Mouse (Mus musculus) bone marrow, adult 2 months (tissue): ENCODE results near the gene Jak1. TPM values are rescaled to one million over a fixed set of nuclear protein-coding genes. Genes with fewer than 3 reads are reported as not detected.

Experiments
- H3K27ac ChIP-seq: fragments of 200-500 bp; 2 replicates; pipeline ENCODE4 v1.5.1; 2012; ENCODE audit warnings: low read depth, mild to moderate bottlenecking, control low read depth, inconsistent platforms, low read length; ENCODE audit not compliant: control insufficient read depth, poor library complexity, insufficient read depth
- H3K4me1 ChIP-seq: fragments of 200-500 bp; 2 replicates; pipeline ENCODE4 v1.6.1; 2011; ENCODE audit warnings: low read length; ENCODE audit not compliant: control insufficient read depth, insufficient read depth
- H3K4me3 ChIP-seq: fragments of 200-500 bp; replicated peaks from 2 replicates; pipeline ENCODE3; 2011; ENCODE audit warnings: mild to moderate bottlenecking, low read depth, low read length, control low read depth; ENCODE audit not compliant: control insufficient read depth
- CTCF ChIP-seq: fragments of 200-500 bp; IDR thresholded peaks from 2 replicates; pipeline ENCODE4 v1.5.1; 2011; ENCODE audit warnings: low read length, control low read depth; ENCODE audit not compliant: control insufficient read depth, insufficient read depth
- POLR2A ChIP-seq: fragments of 200-500 bp; IDR thresholded peaks from 2 replicates; pipeline ENCODE4 v1.6.1; 2011; ENCODE audit warnings: low read depth, mild to moderate bottlenecking, control low read depth, low read length, borderline replicate concordance; ENCODE audit not compliant: control insufficient read depth
- WGBS: fragments of 180-500 bp; shearing (Covaris S2); methylation state at CpG from one replicate; pipeline ENCODE4 v1.1.7; 2018; 5-methylcytosine and 5-hydroxymethylcytosine counted together
- polyA plus RNA-seq: library from polyadenylated mRNA; stranded (reverse); fragments of >200 nt; gene quantifications from 2 replicates; pipeline ENCODE4 v1.2.4, GENCODE M21; 2011; ENCODE audit warnings: low replicate concordance; ENCODE audit not compliant: missing spikeins, insufficient read depth, insufficient read length

The Jak1 gene
- polyA plus RNA-seq, 1 experiment = 44.7 TPM

DNA sequence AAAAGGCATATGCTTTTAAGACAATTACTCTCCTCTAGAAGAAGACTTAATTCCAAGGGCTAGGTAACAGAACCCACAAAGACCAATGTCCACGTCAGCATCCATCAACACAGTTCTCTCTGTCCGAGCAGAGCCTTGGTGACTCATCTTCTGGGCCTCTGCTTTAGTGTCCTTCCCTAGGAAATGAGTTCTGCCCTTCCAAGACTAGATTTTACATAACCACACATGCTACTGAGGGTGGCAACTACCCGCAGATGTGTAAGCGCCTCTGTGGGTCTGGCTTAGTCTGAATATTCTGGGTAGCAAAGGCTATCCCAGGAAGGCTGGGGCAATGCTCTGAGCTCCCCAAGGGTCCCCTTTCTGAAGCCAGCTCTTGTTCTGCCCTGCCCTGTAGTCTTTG is 99.3 kb downstream of the Jak1 start:
- no peaks in the 10 kb centered on the region; the same call in 1 of the 2 replicates for H3K4me1 ChIP-seq
- no peak for TF ChIP-seq POLR2A
- no peak for TF ChIP-seq CTCF
- H3K4me3 ChIP-seq = no peak overlapping the region
- H3K27ac ChIP-seq = no peak overlapping the region
- 85% methylated on average over 4 of the region's 4 CpGs for WGBS

- no peaks in the 10 kb centered on the region; the same call in 1 of the 2 replicates for H3K4me1 ChIP-seq
- H3K4me3 ChIP-seq = no peak overlapping the region
- WGBS = 89% methylated on average over 2 of the region's 2 CpGs
- no peak overlapping the region for H3K27ac ChIP-seq
- no peak for TF ChIP-seq POLR2A
- TF ChIP-seq CTCF = no peak
Measured at GRCm38 (mm10) chr4:101164673-101165072, 100.4 kb downstream of the Jak1 start.

DNA sequence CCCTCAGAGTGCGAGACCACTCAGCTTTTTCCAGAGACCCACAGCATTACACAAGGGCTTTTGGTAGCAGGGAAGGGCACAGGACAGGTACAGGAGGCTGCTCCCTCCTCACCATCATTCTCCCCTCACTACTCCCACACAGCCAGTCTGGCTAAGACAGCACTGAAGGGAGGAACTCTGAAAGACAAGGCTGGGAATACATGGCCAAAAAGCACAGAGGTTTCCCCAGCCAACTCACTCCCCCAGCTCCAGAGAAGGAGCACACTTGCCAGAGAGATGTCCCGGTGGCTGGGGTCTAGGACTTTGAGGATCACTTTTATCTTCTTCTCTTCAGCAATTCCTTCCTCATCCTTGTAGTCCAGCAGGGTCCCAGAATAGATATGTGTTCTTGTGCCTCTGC is 100.9 kb downstream of the Jak1 start:
- no peak for TF ChIP-seq CTCF
- no peak for TF ChIP-seq POLR2A
- H3K27ac ChIP-seq = no peak overlapping the region
- no peak overlapping the region for H3K4me3 ChIP-seq
- H3K4me1 ChIP-seq = no peaks in the 10 kb centered on the region; the same call in 1 of the 2 replicates
- WGBS = 83% methylated on average over 2 of the region's 2 CpGs

- Histone ChIP-seq H3K4me1 (no peaks in the 10 kb centered on the region), H3K27ac (no peak overlapping the region), H3K4me3 (no peak overlapping the region)
- TF ChIP-seq POLR2A (no peak), CTCF (no peak)
- 75% methylated on average over 1 of the region's 1 CpGs for WGBS
Measured at GRCm38 (mm10) chr4:101160821-101161220, 104.3 kb downstream of the Jak1 start.

- Histone ChIP-seq H3K4me3 (no peak overlapping the region), H3K27ac (no peak overlapping the region), H3K4me1 (no peaks in the 10 kb centered on the region)
- TF ChIP-seq POLR2A (no peak), CTCF (no peak)
- 19% methylated on average over 12 of the region's 12 CpGs for WGBS
Measured at GRCm38 (mm10) chr4:101159191-101159764, 105.8 kb downstream of the Jak1 start.

DNA sequence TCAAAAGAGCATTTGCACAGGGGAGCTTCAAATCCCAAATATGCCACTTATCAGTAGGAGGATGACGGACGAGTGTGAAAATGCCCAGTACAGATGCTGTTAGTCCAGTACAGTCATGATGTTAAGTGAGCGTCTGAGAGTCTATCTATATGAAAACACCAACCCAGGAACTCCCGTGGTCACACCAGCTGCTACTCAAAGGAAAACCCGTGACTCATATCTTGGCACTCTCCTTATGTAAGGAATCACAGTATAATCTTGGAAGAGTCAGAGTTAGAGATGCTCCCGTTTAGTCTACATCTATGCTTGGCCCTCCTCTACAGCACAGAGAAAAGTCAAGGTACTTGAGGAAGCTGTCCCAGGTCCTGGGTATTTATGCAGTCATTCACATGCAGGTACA is 106.8 kb downstream of the Jak1 start:
- WGBS = 76% methylated on average over 6 of the region's 6 CpGs
- Histone ChIP-seq H3K4me3 (no peak overlapping the region), H3K4me1 (no peaks in the 10 kb centered on the region)

DNA sequence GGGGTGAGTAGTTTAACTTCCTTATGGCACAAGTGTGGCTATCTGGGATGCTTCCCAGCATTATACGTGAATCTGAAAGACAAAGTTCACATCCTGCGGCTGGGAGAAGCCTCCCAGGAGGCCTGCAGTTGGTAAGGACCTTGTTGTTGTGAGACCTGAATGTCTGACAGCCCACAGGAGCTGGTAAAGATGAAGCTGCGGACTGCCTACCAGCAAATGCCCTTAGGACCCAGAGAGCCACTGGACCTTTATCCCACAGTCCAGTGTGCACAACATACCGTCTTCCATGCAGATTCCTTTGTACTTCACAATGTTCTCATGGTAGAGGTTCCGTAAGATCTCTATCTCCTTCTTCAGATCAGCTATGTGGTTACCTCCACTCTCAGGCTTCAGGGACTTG is 107.6 kb downstream of the Jak1 start:
- WGBS = 94% methylated on average over 5 of the region's 5 CpGs
- TF ChIP-seq CTCF (no peak), POLR2A (no peak)
- H3K27ac ChIP-seq = no peak overlapping the region
- H3K4me1 ChIP-seq = no peaks in the 10 kb centered on the region
- H3K4me3 ChIP-seq = no peak overlapping the region

More for the DNA sequence above, 106.8 kb downstream of the Jak1 start:
- H3K27ac ChIP-seq = no peak overlapping the region
- TF ChIP-seq CTCF = no peak
- no peak for TF ChIP-seq POLR2A

DNA sequence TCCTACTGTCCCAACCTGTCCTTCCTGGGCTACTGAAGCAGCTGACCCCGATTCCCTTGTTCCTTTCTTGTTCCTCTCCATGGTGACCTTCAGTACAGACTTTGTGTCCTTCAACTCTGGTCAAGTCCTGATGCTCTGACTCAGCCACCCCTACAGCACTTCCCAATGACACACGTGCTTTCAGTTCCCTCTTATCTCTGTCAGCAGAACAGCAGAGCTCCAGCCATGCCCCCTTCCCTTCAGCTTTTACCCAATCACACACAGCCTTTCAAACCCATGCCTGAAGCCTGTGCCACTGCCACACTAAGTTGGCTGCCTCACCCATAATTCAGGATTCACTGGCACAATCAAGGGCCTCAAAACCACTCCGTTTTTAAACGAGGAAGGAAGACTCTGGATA is 109.5 kb downstream of the Jak1 start:
- 14% methylated on average over 4 of the region's 4 CpGs for WGBS
- Histone ChIP-seq H3K27ac (no peak overlapping the region), H3K4me3 (no peak overlapping the region), H3K4me1 (no peaks in the 10 kb centered on the region)
- TF ChIP-seq CTCF (no peak), POLR2A (no peak)
